Mouse (Mus musculus) cerebellum, adult 18-20 months (tissue): ENCODE measurements at regions not wholly inside any gene's neighbourhood (a gene's known extent, or its start where the extent isn't known, plus 50 kb on each side); places are given as distances from the start of the nearest gene placed in this dataset.
"Not testable (repeated sequence)": the region's sequence is repeated elsewhere in the genome, so short reads cannot be mapped to it uniquely, and the experiment has no call there.

Experiments used
- DNase-seq, 2 experiments: peaks; one replicate each; pipeline ENCODE4 v3.0.0; 2021

- DNase-seq, result no peak
Observed at GRCm38 (mm10) chr3:152040751-152041150, 125.3 kb downstream of the Gipc2 start.

GRCm38 (mm10) chr3:152036819-152037218, 129.2 kb downstream of the Gipc2 start:
- DNase-seq, result not testable (repeated sequence)

GRCm38 (mm10) chr3:152035416-152035815, 130.6 kb downstream of the Gipc2 start:
- DNase-seq, result no peak

GRCm38 (mm10) chr3:152034686-152035085, 131.3 kb downstream of the Gipc2 start:
- no peak for DNase-seq

GRCm38 (mm10) chr3:152034221-152034620, 131.8 kb downstream of the Gipc2 start:
- no peak for DNase-seq

GRCm38 (mm10) chr3:152032663-152033318, 133.2 kb downstream of the Gipc2 start:
- no peak for DNase-seq

- DNase-seq, result no peak
Observed at GRCm38 (mm10) chr3:152028695-152029094, 137.3 kb downstream of the Gipc2 start.

GRCm38 (mm10) chr3:152026034-152026433, 140.0 kb downstream of the Gipc2 start:
- DNase-seq, result no peak

- DNase-seq, result no peak
Observed at GRCm38 (mm10) chr3:152025122-152025521, 140.9 kb downstream of the Gipc2 start.

- DNase-seq, result no peak
Observed at GRCm38 (mm10) chr3:152006747-152007146, 159.3 kb downstream of the Gipc2 start.

- DNase-seq, result no peak
Observed at GRCm38 (mm10) chr3:152005366-152006025, 160.5 kb downstream of the Gipc2 start.

GRCm38 (mm10) chr3:152004411-152004955, 161.5 kb downstream of the Gipc2 start:
- no peak for DNase-seq

GRCm38 (mm10) chr3:151997534-151998107, 160.2 kb upstream of the Ptgfr start:
- DNase-seq, result no peak

GRCm38 (mm10) chr3:151997111-151997510, 159.7 kb upstream of the Ptgfr start:
- DNase-seq, result no peak

GRCm38 (mm10) chr3:151988221-151988620, 150.8 kb upstream of the Ptgfr start:
- no peak for DNase-seq

- no peak for DNase-seq
Observed at GRCm38 (mm10) chr3:151978136-151978535, 140.7 kb upstream of the Ptgfr start.

- no peak for DNase-seq
Observed at GRCm38 (mm10) chr3:151977651-151978050, 140.2 kb upstream of the Ptgfr start.

- no peak for DNase-seq
Observed at GRCm38 (mm10) chr3:151949865-151950264, 112.4 kb upstream of the Ptgfr start.

- DNase-seq, result no peak
Observed at GRCm38 (mm10) chr3:151948015-151948645, 110.7 kb upstream of the Ptgfr start.

- DNase-seq, result no peak
Observed at GRCm38 (mm10) chr3:151945916-151946315, 108.5 kb upstream of the Ptgfr start.

GRCm38 (mm10) chr3:151943542-151943941, 106.1 kb upstream of the Ptgfr start:
- DNase-seq, result no peak

- no peak for DNase-seq
Observed at GRCm38 (mm10) chr3:151938472-151939029, 101.1 kb upstream of the Ptgfr start.

GRCm38 (mm10) chr3:151931656-151932055, 94.2 kb upstream of the Ptgfr start:
- DNase-seq, result no peak
